Mouse (Mus musculus) embryo, embryonic 10.5 days (tissue): ENCODE measurements around the gene Muc5ac.
A peak's percentile ranks its signal among the peaks of the same experiment; 100 is the strongest.
"Not testable (repeated sequence)": the region's sequence is repeated elsewhere in the genome, so short reads cannot be mapped to it uniquely, and the experiment has no call there.

ENCODE experiments used
- DNase-seq: peaks from one replicate; pipeline ENCODE4 v3.0.0-alpha.2; 2015; ENCODE audit warnings: low spot score

Muc5ac gene

DNA sequence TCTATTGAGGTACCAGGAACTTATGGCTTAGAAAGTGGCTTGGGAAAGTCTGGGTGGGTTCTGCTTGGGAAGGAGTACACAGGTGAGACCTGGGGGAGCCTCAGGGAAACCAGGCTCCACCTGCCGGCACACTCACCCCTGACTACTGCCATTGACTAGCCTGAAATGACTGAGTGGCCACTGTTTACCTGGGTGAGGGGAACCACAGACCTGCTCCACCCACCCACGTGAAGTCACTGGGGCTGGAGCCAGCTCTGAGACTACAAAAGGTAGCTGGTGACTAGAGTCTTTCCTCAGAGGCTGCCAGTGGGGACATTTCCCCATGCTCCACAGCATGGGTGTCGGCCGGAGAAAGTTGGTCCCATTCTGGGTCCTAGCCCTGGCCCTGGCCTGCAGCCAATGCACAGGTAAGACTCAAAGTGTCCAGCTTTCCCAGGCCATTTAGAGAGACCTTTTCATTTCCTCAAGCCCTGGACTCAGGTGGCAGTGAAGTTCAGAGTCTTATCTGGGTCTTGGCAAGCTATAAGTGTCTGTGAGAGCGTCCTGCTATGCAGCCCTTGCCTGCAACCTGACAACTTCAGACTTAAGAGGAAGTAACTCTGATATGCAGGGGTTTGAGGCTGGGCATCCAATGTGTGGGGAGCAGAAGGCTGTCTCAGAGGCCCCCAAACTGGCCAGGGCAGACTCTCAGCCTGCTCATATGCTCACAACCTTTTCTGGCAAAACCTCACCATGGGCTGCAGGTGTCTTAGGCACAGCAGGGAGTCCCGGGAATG lies at the start of gene Muc5ac:
Gene Muc5ac, plus strand, starts transcription at position 296 of the 776 bp plus-strand sequence.
- no peak for DNase-seq

DNA sequence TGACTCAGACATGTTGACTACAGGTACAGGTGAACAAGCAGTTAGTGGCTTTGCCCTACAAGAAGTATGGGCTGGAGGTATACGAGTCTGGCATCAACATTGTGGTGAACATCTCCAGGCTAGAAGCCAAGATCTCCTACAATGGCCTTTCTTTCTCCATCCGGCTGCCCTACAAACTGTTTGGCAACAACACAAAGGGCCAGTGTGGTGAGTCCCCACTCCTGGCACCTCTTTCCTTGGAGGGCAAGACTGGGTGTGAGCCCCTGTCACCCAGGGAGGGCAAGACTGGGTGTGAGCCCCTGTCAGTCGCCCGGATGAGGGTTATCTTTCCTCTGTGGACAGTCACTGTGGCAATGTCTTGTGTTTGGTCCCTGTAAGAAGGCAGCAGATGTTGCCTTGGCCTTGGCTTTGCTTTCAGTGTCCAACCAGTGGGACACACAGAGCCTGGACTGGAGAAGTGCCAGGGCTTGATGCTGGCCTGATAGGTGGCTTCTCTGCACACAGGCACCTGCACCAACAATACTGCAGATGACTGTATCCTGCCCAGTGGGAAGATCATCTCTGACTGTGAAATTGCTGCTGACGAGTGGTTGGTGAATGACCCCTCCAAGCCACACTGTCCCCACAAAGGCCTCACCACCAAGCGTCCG lies 41.2 kb upstream of the Muc5ac start:
- DNase-seq, result no peak

DNA sequence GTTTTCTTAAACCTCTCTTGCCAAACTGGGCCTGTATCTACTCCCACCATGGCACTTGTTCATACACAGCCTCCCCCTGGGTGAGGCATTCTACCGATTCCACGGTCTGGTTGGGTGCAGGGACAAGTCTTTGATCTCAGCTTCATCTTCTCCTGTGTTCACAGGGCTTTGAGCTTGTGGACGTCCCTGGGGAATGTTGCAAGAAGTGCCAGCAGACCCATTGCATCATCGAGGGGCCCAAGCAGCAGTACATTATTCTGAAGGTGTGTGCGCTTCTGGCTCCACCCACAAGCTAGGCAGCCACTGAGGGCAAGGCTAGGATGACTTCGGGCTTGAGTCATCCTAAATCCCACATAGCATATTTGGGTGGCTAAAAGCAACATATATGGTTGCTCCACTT lies 36.3 kb upstream of the Muc5ac start:
- DNase-seq, result no peak

DNA sequence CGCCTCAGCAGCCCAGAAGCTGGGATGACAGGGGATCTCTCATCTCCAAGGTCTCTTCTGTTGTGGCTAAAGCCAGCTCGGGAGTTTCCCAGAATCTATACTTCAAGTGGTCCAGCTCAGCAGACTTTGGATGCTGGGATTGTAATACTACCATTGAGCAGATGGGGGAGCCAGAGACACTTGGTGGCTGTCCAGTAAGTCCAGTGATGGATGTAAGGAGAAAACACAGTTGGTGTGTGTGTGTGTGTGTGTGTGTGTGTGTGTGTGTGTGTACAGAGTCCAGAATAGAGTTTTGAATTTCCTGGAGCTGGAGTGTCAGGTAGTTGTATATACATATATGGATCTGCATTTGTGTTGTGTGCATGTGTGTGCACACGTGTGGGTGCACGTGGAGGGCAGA lies 32.9 kb upstream of the Muc5ac start:
- peak; percentile 88 for DNase-seq

DNA sequence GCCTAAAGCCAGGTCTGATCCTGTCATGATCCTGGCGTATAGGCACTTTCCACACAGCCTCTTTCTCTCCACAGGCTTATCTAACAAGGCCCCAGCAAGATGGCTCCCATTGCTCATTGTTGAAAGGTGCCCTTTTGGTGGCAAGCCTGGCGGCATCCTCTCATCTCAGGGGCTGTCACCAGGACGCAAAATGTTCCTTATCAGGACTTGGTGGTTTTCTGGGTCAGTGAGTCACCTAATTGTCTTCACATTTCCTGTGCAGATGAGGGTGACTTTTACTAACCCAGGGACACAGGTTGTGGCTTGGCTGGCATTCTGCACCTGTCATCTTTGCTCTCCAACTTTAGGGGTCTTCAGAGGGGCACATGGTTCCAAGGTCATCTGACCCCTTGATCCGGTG lies 30.5 kb upstream of the Muc5ac start:
- DNase-seq, result no peak

DNA sequence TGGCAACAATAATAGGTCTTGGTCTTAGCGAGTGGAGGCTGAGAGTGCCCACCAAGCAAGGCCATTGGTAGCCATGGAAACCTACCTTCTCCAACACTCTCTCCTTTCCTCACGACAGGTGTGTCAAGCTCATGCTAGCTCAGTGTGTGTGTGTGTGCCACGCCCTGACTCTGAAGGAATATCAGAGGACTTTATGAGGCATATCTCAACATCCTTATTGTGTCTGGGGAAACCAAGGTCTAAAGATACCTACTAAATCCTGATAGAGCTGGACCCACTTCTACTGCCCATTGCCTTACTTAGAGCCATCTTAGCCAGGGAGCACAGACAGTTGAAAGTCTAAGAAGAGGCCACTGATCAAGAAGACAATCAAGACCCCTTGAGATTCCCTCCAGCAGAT lies 18.3 kb upstream of the Muc5ac start:
- no peak for DNase-seq

DNA sequence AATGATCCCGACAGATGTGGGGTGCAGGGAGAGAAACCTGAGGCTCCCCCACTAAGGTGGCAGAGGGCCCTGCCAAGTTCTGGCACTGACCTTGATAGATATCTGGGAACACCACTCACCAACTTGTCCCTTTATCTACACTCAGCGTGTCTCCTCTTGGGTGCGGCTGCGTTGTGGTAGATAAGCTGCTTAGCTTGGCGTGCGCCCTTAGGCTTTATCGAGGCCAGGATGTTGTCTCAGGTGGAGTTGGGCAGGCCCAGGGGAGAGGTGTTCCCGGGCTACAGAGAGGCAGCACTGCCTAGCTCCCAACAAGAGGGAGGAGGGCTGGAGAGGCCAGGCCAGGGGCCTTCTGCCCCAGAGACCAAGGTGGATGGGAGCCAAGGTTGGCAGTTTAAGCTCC lies 17.8 kb upstream of the Muc5ac start:
- no peak for DNase-seq

DNA sequence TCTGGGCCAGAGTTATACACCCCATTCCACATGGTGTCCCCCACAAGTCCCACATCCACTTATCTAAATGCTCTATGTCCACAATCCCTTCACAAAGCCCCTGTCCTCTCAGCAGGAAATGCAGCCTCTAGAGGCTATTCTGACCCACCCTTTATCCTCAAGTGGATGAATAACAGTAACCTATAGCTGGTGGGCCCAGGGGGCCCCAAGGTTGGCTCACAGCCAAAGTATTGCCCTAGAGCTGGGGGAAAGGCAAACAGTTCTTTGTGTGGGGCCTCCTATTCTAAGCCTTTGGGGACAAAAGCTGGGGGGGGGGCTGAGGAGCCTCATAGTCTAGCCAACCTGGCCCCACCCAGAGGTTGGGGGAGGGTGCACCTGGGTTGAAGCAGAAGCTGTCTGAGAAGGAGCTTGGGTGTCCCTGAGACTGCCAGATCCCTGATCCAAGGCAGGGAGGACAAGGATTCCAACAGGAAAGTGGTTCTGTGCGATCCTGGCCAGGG lies 16.7 kb upstream of the Muc5ac start:
- DNase-seq, result no peak

DNA sequence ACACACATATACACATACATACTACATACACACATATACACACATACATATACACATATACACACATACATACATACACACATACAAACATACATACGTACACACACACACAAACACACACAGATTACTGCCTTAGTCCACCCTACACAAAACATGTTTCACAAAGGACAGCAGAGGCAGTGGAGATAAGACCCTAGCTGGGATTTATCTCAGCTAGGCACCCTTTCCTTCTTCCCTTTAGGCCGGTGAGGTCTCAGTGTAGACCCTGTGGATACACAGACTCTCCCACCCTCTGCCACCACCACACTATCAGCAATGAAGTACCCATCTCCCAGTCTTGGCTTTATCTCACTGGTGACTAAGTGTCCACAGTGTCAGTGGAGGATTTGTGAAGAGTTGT lies 13.9 kb upstream of the Muc5ac start:
- DNase-seq, result no peak

DNA sequence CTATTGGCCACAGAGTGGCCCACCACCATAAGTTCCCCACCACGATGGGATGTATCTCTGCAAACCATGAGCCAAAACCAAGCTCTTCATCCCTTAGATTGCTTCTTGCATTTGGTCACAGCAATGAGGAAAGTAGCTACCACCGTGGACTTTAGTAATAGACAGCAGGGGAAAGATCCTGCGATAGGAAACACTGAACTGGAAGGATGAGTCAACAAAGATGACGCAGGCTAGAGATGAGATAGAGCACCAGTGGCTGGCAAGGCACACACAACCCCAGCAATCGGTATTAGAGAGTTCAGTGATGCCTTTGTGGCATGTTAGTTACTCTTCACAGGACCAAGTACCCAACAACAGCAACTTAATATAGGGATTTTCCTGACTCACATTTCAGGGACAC lies 12.6 kb upstream of the Muc5ac start:
- no peak for DNase-seq

DNA sequence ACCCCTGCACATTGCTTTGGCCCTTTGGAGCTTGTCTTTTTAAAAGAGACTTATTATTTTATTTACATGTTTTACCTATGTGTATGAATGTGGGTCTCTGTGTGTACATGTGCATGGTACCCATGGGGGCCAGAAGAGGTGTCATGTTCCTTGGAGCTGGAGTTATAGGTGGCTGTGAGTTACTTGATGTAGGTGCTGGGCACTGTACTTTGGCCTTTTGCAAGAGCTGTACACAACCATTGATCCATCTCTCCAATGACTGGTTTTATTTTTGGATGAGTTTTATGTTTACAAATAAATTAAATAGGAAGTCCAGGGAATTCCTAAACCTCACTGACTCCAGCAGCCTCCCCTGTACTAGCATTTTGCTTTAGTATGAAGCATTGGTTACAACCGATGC lies 5.5 kb downstream of the Muc5ac start:
- no peak for DNase-seq

DNA sequence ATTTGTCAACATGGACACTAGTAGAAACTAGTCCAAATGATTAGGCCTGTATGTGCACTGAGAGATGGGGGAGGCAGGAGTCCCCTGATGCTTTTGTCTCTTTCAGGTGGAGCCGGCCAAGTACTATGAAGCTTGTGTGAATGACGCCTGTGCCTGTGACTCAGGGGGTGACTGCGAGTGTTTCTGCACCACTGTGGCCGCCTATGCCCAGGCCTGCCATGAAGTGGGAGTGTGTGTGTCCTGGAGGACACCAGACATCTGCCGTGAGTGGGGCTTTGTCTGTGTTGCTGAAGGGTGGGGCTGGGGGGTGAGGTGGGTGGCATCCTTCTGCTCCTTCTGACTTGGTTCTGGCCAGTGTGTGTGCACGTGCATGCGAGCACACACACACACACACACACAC lies 14.4 kb downstream of the Muc5ac start:
- DNase-seq, result no peak

DNA sequence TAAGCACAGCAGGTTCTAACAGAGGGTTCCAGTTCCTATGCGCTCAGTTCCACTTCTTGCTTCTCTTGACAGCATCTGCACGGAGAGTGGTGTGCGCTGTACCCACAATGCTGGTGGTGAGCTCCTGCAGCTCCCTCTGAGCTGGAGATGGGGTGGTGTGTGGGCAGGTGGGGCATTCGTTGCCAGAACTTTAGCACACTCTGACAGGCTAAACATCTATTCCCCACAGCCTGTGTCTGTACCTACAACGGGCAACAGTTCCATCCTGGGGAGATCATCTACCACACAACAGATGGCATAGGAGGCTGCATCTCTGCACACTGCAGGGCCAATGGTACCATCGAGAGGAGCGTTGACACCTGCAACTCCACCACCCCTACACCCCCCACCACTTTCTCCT lies 16.6 kb downstream of the Muc5ac start:
- no peak for DNase-seq

DNA sequence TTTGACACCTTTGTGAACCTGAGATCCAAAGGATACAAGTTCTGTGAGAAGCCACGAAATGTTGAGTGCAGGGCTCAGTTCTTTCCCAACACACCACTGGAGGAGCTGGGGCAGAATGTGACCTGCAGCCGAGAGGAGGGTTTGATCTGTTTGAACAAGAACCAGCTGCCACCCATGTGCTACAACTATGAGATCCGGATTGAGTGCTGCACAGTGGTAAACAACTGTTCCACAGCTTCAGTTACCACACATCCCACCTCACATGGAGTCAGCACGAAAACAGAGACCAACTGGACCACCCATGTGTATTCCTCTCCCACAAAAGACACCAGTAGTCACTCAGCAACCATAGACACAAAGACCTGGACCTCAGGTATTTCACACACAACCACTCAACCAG lies 19.1 kb downstream of the Muc5ac start:
- DNase-seq, result not testable (repeated sequence)

DNA sequence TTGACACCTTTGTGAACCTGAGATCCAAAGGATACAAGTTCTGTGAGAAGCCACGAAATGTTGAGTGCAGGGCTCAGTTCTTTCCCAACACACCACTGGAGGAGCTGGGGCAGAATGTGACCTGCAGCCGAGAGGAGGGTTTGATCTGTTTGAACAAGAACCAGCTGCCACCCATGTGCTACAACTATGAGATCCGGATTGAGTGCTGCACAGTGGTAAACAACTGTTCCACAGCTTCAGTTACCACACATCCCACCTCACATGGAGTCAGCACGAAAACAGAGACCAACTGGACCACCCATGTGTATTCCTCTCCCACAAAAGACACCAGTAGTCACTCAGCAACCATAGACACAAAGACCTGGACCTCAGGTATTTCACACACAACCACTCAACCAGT lies 21.2 kb downstream of the Muc5ac start:
- DNase-seq, result not testable (repeated sequence)

DNA sequence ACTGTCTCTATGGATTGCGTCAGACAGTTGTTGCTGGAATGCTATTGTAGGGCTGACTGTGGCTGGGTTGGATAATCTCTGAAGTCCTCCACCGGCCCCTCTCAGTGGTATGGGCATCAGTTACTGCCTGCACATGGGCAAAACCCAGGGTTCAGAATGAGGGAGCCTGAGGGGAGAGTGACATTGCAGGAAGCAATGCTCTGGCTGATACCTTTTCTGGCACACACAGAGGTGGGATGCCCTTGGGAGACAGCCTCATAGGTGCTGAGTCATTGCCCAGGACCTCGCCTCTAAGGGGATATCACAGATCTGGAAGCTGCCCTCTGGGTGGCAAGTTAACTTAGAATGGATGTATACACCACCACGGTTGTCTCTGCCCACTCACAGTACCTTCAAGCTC lies 24.5 kb downstream of the Muc5ac start:
- DNase-seq, result no peak

DNA sequence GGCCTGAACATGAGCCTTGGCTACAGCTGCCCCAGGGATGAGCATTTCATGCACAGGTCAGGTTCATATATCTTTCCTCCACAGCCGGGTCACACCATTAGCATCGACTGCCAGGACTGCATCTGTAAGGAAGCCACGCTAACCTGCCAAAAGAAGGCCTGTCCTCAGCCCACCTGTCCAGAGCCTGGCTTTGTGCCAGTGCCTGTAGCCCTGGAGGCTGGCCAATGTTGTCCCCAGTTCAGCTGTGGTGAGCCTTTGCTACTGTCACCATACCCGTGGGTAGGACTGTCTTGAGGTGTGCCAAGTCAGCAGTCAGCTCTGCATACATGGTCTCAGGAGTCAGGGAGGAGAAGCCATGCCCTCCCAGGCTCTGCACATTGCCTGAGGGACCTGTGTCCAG lies 26.6 kb downstream of the Muc5ac start:
- DNase-seq, result no peak

DNA sequence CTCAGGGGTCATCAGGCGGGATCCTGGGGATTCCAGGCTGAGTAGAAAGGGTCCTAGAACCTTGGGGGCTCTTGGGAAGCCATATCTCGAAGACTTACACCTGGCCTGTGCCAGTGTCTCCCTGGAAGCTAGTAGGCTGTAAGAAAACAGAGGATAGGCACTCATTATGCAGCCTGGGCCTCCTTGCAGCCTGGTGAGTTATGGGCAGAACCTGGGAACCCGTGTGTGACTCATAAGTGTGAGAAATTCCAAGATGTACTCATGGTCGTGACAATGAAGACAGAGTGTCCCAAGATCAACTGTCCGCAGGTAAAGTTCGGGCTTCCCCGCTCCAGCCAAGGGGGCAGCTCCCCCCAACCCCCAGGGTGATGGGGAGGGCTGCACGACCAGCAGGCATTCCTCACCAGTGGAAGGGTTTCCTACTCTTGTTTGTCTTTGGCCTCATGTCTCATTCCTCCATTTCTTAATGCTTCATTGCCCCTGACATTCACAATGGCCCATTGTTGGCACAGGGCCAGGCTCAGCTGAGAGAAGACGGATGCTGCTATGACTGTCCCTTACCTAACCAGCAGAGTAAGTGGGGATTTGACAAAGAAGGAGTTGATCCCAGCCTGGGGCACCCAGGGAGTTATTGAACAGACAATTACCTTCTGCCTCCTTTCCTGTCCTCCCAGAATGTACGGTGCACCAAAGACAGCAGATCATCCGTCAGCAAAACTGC lies 28.7 kb downstream of the Muc5ac start:
- peak; percentile 25 for DNase-seq

DNA sequence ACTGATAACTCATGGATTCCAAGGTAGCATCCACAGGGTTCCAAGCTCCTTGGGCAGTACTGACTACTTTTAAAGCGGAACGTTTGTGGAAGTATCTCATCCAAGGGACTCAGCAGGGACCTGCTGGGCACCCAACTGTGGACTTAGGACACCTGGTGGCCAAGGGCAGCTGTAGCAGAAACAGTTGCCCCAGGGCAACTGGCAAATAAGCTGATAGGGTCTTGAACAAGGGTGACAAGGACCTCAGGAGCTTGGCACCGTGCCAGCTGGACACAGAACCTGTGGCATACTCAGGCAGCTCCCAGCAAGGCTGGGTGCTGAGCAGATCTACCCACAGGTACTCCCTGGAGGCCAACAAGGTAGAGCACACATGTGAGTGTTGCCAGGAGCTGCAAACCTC lies 29.5 kb downstream of the Muc5ac start:
- no peak for DNase-seq

DNA sequence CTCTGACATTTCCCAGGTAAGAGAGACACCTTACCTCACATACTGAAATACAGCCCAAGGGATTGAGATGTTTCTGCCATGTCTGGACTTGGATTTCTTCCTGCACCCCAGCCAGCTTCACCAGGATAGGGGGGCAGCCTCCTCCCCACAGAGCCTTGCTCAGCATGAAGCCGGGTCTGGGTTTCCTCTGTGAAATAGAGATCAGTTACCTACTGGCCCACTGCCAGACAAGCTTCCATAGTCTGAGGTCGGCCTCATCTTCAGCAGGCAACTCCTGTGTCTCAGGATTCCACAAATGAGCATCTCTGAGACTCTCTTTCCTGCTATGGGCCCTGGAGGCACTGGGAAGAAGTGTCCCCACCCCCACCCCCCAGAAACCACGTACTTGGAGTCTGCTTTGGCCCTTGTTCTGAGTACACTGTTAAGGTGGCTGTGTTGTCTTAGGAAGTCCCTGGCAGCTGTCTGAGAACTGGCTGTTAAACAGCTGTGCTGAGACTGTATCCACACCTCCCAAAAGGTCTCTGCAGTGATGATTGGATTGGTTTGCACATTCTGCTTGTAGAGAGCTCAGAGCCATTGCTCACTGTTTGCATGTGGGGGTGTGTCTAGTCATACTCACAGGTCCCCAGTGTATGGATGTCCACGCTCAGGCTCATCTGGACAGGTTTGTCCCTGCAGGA lies 34.0 kb downstream of the Muc5ac start:
- no peak for DNase-seq

DNA sequence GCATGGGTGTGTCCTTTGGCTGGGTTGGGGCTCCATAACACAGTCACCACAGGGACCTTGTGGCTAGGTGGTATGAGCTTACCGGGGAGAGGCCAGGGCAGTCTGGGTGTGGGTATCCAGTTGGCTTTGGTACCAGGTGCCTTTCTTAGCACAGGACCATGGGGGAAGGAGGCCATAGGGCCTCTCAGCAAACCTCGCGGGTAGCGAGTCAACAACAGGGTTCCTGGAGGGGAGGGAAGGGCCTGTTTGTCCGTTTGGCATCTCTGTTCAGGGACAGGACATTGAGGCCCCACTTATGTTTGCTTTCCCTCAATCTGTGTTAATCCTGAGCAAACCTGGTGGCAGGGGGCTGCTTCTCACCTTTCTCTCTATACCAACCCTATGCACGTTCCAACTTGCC lies 34.9 kb downstream of the Muc5ac start:
- DNase-seq, result no peak

DNA sequence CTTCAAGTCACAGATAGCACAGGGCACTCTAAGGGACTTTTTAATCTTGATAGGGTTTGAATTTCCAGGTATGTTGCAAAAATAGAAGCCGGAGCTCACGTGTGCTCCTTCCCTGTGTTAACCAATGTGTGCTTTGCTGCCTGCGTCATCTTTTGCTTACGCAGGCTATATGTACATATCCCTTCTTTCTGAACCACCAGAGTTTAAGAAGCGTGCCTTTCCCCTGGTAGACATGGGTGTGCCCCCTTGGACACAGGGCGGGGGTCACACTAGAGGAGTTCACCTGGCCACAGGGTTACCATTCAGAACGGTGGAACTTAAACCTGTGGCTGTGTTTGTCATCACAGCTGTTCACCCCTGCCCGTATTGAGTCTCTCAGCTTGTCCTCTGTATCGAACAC lies 35.6 kb downstream of the Muc5ac start:
- no peak for DNase-seq

DNA sequence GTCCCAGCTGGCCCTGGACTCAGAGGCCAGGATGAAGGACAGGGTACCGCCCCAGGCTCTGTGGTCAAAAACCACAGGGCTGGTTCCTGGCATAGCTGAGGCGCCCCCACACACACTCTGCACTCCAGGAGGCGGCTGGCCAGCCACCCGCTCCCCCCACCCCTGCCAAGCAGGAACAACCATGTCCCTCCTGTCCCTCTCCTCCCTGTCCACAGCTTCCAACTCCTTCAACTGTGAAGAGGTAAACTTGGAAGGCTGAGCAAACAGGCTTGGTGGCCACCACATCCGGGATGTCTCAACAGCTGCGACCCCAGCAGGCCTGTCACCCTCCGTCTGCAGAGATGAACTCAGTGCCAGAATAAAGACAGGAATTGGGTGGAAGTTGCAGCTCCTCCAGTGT lies 47.2 kb downstream of the Muc5ac start:
- no peak for DNase-seq
